Mouse (Mus musculus) v-Abl transformed pro-B cells (cell line): ENCODE results near the gene Atp5e.

Experiments
- in situ Hi-C, 2 experiments: fragments of 400-800 bp; cut with MboI; formaldehyde crosslinking; loops; one replicate each; pipeline ENCODE4 v1.15.1; 2025; ENCODE audit not compliant: unreplicated experiment in 2 of 2

The Atp5e gene

DNA sequence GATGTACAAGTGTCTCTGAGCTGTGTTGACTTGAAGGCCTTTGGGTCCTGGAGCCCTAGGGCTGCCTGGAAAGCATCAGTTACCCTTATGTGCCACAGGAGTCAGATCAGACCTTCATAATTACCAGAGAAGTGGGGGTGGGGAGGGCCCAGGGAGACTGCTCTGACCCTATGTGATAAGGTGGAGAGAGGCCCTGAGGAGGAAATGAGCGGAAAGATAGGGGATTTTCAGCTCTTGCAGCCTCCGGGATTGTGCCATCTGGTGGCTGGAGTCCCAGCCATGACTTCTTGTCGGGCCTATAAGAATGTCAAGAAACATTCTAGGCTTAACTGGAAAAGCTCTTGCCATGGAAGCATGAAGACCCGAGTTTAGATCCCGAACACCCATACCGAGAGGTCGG, 10.2 kb downstream of the Atp5e start:
- in situ Hi-C loops = loop anchor here (25.0 kb wide), 4 partner anchors 716 to 1416 kb away; partner anchors contain the start of genes Zbp1 (in 2 of the 2), Ankrd60 (in 1 of the 2) and Vapb (in 1 of the 2)

GRCm38 (mm10) chr2:174450353-174450752, 13.6 kb downstream of the Atp5e start, which contains the start of gene Tubb1:
Gene Tubb1, plus strand, starts transcription at chr2:174450695.
- in situ Hi-C loops = loop anchor here (25.0 kb wide), 4 partner anchors 713 to 1413 kb away; partner anchors contain the start of genes Zbp1 (in 2 of the 2), Ankrd60 (in 1 of the 2) and Vapb (in 1 of the 2)

- in situ Hi-C loops = no loop called here
These were observed 15.5 kb downstream of the Atp5e start for GRCm38 (mm10) chr2:174448405-174448804.

DNA sequence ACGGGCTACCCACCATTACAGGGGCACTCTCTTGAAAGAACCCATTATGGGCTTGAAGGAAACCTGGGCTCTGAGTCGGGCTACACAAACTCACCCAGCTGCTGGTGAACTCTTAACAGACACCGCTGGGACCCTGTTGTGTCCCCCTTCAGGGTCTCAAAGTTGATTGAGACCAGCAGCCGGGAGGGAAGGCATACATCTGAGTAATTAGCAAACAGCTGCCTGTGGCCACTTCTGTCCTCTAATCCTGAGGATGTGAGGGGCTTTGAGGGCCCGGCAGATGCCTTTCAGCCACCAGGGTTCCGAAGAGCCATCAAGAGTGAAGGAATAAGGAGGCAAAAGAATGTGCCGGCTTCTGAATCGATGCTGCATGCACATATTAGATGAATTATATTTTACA, 17.0 kb downstream of the Atp5e start:
- in situ Hi-C loops = no loop called here

GRCm38 (mm10) chr2:174446492-174446891, 17.4 kb downstream of the Atp5e start:
- in situ Hi-C loops = no loop called here

DNA sequence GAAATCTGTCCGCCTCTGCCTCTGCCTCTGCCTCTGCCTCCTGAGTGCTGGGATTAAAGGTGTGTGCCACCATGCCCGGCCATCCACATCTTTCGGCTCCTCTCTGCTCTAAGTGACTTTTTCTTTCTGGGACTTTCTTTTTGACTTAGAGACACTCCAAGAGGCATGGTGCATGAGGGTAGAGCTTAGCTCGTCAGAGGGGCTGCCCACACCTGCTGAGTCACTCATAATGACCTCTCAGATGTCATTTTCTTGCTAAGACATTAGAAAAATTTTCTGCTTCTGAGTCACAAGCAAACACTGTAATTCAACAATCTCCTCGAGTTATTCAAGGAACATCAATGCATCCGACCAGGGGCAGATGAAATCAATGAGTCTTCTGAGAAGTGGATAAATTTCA, 18.9 kb downstream of the Atp5e start:
- in situ Hi-C loops = no loop called here

- in situ Hi-C loops = no loop called here
These were observed 19.5 kb downstream of the Atp5e start for GRCm38 (mm10) chr2:174444359-174444758.

- in situ Hi-C loops = no loop called here
These were observed 20.9 kb downstream of the Atp5e start for GRCm38 (mm10) chr2:174443046-174443445.

DNA sequence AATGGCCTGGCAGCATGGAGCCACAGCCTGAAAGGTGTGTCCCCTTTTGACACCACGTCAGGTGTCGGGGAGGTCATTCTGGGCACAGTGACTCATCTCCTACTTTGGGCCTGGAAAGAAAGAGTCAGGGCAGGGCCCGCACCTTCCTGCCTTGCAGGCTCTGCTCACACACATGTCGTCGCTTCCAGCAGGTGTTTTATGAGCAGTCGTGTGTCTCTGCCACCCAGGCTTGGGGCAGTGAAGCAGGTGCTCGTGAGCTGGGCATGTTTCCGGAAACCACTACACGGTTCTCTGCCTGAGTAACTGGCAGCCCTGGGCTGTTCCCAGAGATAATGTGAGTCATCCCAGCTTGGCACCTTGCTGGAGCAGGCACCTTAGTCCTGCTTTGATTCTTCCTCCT, 21.4 kb downstream of the Atp5e start:
- in situ Hi-C loops = no loop called here

DNA sequence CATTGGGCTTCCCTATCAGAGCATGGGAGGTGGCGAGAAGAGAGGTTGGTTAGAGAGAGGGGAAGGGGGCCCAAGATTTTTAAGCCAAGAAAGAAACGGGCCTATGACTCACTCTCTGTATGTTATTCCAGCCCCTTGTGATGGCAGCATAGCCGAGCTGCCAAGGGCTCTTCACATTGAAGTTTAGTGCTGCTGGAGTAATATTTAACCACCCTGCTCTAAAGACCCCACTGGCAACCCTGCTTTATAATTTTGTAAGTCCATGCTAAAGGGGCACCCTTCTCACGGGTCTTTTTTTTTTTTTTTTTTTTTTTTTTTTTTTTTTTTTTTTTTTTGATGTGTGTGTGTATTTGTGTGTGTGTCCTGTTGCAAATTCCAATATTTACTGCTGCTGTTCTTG, 22.0 kb downstream of the Atp5e start:
- in situ Hi-C loops = no loop called here

GRCm38 (mm10) chr2:174439961-174440360, 23.9 kb downstream of the Atp5e start:
- in situ Hi-C loops = loop anchor here in 1 of 2 experiments (5.0 kb wide), 1 partner anchor 32 kb away; the partner anchor contains the start of gene Prelid3b

DNA sequence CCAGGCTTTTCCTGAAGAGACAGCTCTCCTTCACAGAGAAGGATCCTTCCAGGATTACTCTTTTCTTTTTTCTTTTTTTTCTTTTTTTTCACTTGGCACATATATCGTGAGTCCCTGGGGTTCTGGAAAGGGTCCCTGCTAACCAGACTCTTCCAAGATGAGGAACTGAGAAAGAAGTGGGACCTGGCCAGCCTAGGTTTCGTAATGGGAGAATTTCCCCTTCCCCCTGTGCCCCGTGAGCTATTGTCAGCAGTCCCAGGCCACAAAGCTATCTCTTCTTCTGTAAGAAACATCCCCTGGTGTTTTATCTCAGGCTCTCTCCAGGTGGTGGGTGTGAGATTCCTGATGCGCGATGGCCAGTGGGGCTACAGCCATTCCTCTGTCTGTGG, 24.5 kb downstream of the Atp5e start:
- in situ Hi-C loops = loop anchor here in 1 of 2 experiments (5.0 kb wide), 1 partner anchor 33 kb away; the partner anchor contains the start of gene Prelid3b

DNA sequence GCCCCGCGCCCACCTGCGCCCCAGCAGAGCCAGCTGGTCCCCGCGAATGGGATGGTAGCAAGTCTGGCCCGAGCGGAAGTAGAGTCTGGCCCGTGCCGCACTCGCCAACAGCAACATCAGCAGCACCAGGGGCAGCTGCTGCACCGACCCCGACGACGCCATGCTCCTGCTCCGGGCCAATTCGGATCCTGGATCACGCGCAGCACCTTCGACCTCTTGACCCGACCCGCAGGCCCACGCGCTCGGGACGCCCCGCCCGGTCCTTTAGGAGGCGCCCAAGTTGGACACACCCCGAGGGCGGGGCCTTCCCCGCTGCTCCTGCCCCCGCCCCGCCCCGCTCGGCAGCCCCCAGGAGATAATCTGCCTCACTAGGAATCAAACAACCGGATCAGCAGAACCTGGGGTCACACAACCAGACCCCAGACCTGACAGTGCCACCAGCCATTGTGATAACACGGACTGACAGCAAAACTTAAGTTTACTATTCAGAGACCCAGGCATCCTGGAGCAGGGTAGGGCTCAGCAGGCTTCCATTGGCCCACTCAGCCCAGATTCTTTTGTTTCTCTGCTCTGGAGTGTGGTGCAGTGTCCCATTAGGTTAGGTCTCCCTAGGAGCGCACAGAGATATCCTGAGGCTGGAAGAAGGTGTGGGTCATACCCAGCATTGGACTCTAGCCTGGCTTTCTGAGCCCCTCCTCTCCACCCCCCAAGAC, 25.0 kb downstream of the Atp5e start, which contains the start of gene Ctsz:
Gene Ctsz (minus strand): TSS at position 303 of the 713 bp plus-strand sequence.
- in situ Hi-C loops = loop anchor here in 1 of 2 experiments (5.0 kb wide), 1 partner anchor 33 kb away; the partner anchor contains the start of gene Prelid3b

DNA sequence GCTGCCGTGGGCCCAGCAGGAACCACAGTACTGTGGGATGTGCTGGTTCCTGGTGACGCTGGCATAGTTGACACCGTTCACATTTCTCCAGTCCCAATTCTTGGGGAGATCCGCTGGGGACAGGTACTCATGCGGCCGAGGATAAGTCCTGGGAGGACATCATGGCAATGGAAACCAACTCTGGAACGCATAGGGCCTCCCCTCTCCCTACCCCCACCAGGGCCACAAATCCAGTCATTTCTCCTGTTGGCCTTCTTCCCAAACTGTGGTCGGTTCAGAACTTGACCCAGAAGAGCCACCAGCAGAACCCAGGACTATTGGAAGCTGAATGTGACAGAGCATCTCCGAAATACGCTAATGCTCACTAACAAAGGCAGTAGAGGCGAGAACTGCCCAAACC, 25.7 kb downstream of the Atp5e start:
- in situ Hi-C loops = loop anchor here in 1 of 2 experiments (5.0 kb wide), 1 partner anchor 34 kb away; the partner anchor contains the start of gene Prelid3b

GRCm38 (mm10) chr2:174437697-174437982, 26.3 kb downstream of the Atp5e start:
- in situ Hi-C loops = loop anchor here in 1 of 2 experiments (5.0 kb wide), 1 partner anchor 35 kb away; the partner anchor contains the start of gene Prelid3b

DNA sequence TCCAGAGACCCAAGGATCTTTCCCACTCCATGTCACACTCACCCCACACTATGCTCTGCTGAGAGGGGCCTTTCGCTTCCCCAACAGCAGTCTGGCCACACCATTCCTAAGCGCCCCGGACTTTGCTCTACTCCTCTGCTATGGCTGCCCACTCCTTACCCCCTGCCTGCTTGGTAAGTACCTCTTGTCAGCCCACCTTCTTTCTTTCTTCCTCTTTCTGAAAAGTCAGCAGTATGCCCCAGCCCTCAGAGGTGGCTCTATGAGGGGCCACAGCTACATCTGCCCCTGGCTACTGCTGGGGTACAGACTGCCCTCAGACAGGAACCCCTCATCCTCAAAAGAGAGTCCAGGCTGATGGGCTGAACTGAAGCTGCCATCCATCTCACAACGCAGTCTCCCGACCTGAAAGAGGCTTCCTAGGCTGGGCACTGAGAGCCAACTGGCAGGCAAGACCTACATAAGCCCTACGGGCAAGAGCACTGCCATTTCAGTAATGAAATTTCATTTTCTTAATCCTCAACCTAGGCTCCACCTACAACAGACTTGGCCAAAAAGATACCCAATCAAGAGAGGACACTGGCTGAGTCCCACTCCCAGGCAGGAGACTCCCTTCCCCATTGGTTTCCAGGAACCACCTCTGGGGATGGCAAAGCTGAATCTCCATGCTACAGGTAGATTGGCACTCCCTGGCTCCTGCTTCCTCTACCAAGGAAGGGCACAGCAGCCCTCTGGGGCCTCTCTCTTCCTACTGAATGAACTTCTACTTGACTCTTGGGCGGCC, 26.8 kb downstream of the Atp5e start:
- in situ Hi-C loops = loop anchor here in 1 of 2 experiments (5.0 kb wide), 1 partner anchor 35 kb away; the partner anchor contains the start of gene Prelid3b

GRCm38 (mm10) chr2:174436076-174436701, 27.7 kb downstream of the Atp5e start:
- in situ Hi-C loops = loop anchor here in 1 of 2 experiments (5.0 kb wide), 1 partner anchor 36 kb away; the partner anchor contains the start of gene Prelid3b

DNA sequence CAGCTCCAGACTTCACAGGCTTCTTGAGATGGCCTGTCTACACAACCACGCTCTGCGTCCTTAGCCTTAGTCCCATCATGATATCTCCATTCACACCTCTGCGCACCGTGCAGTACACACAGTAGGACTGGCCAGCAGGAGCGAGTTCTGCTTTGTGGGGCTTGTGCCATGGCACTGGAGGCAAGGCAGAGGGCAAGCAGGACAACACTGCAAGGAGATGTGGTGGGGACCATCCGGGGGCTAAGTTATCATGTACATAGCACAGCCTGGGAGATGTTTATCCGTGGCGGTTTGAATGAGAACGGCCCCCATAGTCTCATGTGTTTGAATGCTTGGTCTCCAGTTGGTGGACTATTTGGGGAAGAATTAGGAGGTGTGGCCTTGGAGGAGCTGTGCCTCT, 29.0 kb downstream of the Atp5e start:
- in situ Hi-C loops = loop anchor here in 1 of 2 experiments (5.0 kb wide), 1 partner anchor 37 kb away; the partner anchor contains the start of gene Prelid3b

DNA sequence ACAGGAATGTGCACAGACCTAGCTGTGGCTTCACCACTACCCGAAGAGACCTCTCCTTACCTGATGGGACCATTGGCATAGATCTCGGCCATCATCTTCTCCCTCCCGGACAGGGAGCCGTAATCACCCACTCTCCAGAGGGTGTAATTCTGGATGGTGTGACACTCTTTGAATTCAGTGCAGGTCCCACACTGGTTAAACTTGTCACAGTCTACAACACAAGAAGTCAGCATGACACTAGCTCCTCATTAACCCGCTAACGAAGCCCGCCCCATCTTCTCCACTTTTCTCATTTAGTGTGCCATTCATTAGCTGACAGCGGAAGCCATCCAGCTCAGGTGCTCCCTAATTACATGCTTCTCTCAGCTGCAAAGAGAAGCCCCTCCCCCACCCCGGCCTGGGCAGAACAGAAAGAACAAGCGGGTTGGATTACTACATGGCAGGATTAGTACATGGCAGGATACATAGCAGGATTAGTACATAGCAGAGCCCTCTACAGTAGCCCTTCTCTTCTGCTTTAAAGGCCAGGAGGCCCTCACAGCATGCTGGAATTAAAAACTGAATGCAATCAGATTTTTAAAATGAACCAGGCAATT, 34.8 kb downstream of the Atp5e start:
- in situ Hi-C loops = no loop called here
